Mouse (Mus musculus) stomach, embryonic 14.5 days (tissue): ENCODE results near the gene Phf3. TPM values are rescaled to one million over a fixed set of nuclear protein-coding genes. Genes with fewer than 3 reads are reported as not detected.
"Not testable (repeated sequence)": the region's sequence is repeated elsewhere in the genome, so short reads cannot be mapped to it uniquely, and the experiment has no call there.

Experiments used
- ATAC-seq: fragments of 200-750 bp; cut with Nextera tagmentation; 2 replicates; pipeline ENCODE4 v1.8.0; 2017; ENCODE audit warnings: low read depth, moderate TSS enrichment; ENCODE audit not compliant: insufficient number of reproducible peaks, insufficient read depth, low FRiP score
- H3K27ac ChIP-seq: fragments of 300-500 bp; sonication (generic); 2 replicates; pipeline ENCODE4 v1.5.1; 2014; ENCODE audit warnings: mild to moderate bottlenecking, low read length, moderate library complexity, mixed read lengths
- H3K27me3 ChIP-seq: fragments of 300-500 bp; sonication (generic); 2 replicates; pipeline ENCODE4 v1.6.1; 2014; ENCODE audit warnings: low read length, control low read depth, mixed read lengths; ENCODE audit not compliant: control insufficient read depth, insufficient read depth
- H3K36me3 ChIP-seq: fragments of 300-500 bp; sonication (generic); 2 replicates; pipeline ENCODE4 v1.6.1; 2014; ENCODE audit warnings: mild to moderate bottlenecking, control low read depth, low read length, moderate library complexity, mixed read lengths; ENCODE audit not compliant: control insufficient read depth, insufficient read depth
- H3K4me1 ChIP-seq: fragments of 300-500 bp; sonication (generic); 2 replicates; pipeline ENCODE4 v1.6.1; 2014; ENCODE audit warnings: low read length, control low read depth, mixed read lengths; ENCODE audit not compliant: control insufficient read depth, insufficient read depth
- H3K4me2 ChIP-seq: fragments of 300-500 bp; sonication (generic); replicated peaks from 2 replicates; pipeline ENCODE4 v1.6.1; 2014; ENCODE audit warnings: low read depth, low read length, control low read depth
- H3K4me3 ChIP-seq: fragments of 300-500 bp; sonication (generic); 2 replicates; pipeline ENCODE4 v1.5.1; 2014; ENCODE audit warnings: low read depth, low read length, control low read depth
- H3K9ac ChIP-seq: fragments of 300-500 bp; sonication (generic); replicated peaks from 2 replicates; pipeline ENCODE4 v1.6.1; 2014; ENCODE audit warnings: low read depth, mild to moderate bottlenecking, control low read depth, low read length, moderate library complexity, mixed read lengths
- H3K9me3 ChIP-seq: fragments of 300-500 bp; sonication (generic); 2 replicates; pipeline ENCODE4 v1.6.1; 2016; ENCODE audit warnings: low read depth, low read length, control low read depth; ENCODE audit not compliant: control insufficient read depth
- WGBS: fragments of 180-500 bp; shearing (Covaris S2); extraction: QIAGEN DNeasy Blood & Tissue Kit; methylation state at CpG from one replicate; pipeline ENCODE4 v1.1.7; 2014; 5-methylcytosine and 5-hydroxymethylcytosine counted together
- polyA plus RNA-seq: library from polyadenylated mRNA; unstranded; fragments of >200 nt; fragmentation: Nextera tagmentation; extraction: Ambion mirVana; gene quantifications from 2 replicates; pipeline ENCODE4 v1.2.1, GENCODE M21; 2014

Phf3 gene
- polyA plus RNA-seq, 1 experiment from 2014 or later = 64.5 TPM

- H3K4me2 ChIP-seq = no peak overlapping the region
- no peaks in the 10 kb centered on the region for H3K36me3 ChIP-seq
- peaks cover 3% of the 10 kb centered on the region; the same call in 1 of the 2 replicates for H3K4me1 ChIP-seq
- ATAC-seq = no peak
- no peak overlapping the region for H3K27ac ChIP-seq
- H3K4me3 ChIP-seq = no peak overlapping the region
- WGBS = 73% methylated on average over 6 of the region's 6 CpGs
- H3K9ac ChIP-seq = no peak overlapping the region
- no peaks in the 10 kb centered on the region for H3K27me3 ChIP-seq
- no peaks in the 10 kb centered on the region for H3K9me3 ChIP-seq
Measured at GRCm38 (mm10) chr1:30773662-30774061, 100.1 kb downstream of the Phf3 start.

- WGBS = 83% methylated on average over 7 of the region's 7 CpGs
- H3K9me3 ChIP-seq = no peaks in the 10 kb centered on the region
- H3K4me1 ChIP-seq = peaks cover 3% of the 10 kb centered on the region; the same call in 1 of the 2 replicates
- no peak overlapping the region for H3K9ac ChIP-seq
- H3K27me3 ChIP-seq = no peaks in the 10 kb centered on the region
- H3K4me2 ChIP-seq = no peak overlapping the region
- no peak for ATAC-seq
- no peak overlapping the region for H3K4me3 ChIP-seq
- no peaks in the 10 kb centered on the region for H3K36me3 ChIP-seq
- H3K27ac ChIP-seq = no peak overlapping the region
Measured at GRCm38 (mm10) chr1:30772851-30773250, 100.9 kb downstream of the Phf3 start.

GRCm38 (mm10) chr1:30771772-30772171 lies 101.9 kb downstream of the Phf3 start:
- no peak overlapping the region for H3K9ac ChIP-seq
- H3K4me3 ChIP-seq = no peak overlapping the region
- 70% methylated on average over 6 of the region's 6 CpGs for WGBS
- peak; percentile 46; the same call in 1 of the 2 replicates for ATAC-seq
- no peaks in the 10 kb centered on the region for H3K27me3 ChIP-seq
- H3K36me3 ChIP-seq = no peaks in the 10 kb centered on the region
- H3K4me2 ChIP-seq = no peak overlapping the region
- H3K9me3 ChIP-seq = no peaks in the 10 kb centered on the region
- no peaks in the 10 kb centered on the region for H3K4me1 ChIP-seq
- no peak overlapping the region for H3K27ac ChIP-seq

GRCm38 (mm10) chr1:30770599-30770998 lies 103.1 kb downstream of the Phf3 start:
- not testable (repeated sequence) for H3K9me3 ChIP-seq, H3K9ac ChIP-seq, H3K36me3 ChIP-seq, H3K27ac ChIP-seq, H3K4me1 ChIP-seq, H3K4me2 ChIP-seq, H3K27me3 ChIP-seq, ATAC-seq, H3K4me3 ChIP-seq
- WGBS = 90% methylated on average over 12 of the region's 16 CpGs

GRCm38 (mm10) chr1:30756794-30757193 lies 116.9 kb downstream of the Phf3 start:
- Histone ChIP-seq H3K9me3 (no peaks in the 10 kb centered on the region), H3K36me3 (no peaks in the 10 kb centered on the region), H3K4me3 (no peak overlapping the region), H3K27ac (no peak overlapping the region), H3K9ac (no peak overlapping the region), H3K27me3 (no peaks in the 10 kb centered on the region), H3K4me1 (no peaks in the 10 kb centered on the region), H3K4me2 (no peak overlapping the region)
- ATAC-seq = no peak

- no peak for ATAC-seq
- Histone ChIP-seq H3K4me1 (no peaks in the 10 kb centered on the region), H3K4me3 (no peak overlapping the region), H3K27me3 (no peaks in the 10 kb centered on the region), H3K27ac (no peak overlapping the region), H3K9me3 (no peaks in the 10 kb centered on the region), H3K36me3 (no peaks in the 10 kb centered on the region), H3K9ac (no peak overlapping the region), H3K4me2 (no peak overlapping the region)
- WGBS = 67% methylated on average over 3 of the region's 3 CpGs
Measured at GRCm38 (mm10) chr1:30755453-30756224, 118.1 kb downstream of the Phf3 start.

Other genes starting within 250 kb of the Phf3 start
- not detected in 2 replicates for gene AC153137.1, start 104.0 kb upstream of the Phf3 start, polyA plus RNA-seq